Mouse (Mus musculus) neural tube, embryonic 11.5 days (tissue): Measurements from ENCODE around the gene Rae1. TPM values are rescaled to one million over a fixed set of nuclear protein-coding genes. Genes with fewer than 3 reads are reported as not detected.

ENCODE experiments used
- ATAC-seq: fragments of 200-750 bp; cut with Nextera tagmentation; 2 replicates; pipeline ENCODE4 v1.8.0; 2017; ENCODE audit warnings: moderate number of reproducible peaks, mild to moderate bottlenecking, moderate TSS enrichment, moderate library complexity; ENCODE audit not compliant: insufficient read depth, low FRiP score, low TSS enrichment
- DNase-seq: peaks from one replicate; pipeline ENCODE4 v3.0.0-alpha.2; 2015; ENCODE audit warnings: low spot score
- H3K27ac ChIP-seq: fragments of 300-500 bp; sonication (generic); 2 replicates; pipeline ENCODE4 v1.5.1; 2014; ENCODE audit warnings: low read depth, mild to moderate bottlenecking, low read length
- H3K27me3 ChIP-seq: fragments of 300-500 bp; sonication (generic); 2 replicates; pipeline ENCODE4 v1.6.1; 2014; ENCODE audit warnings: mild to moderate bottlenecking, low read length, mixed read lengths; ENCODE audit not compliant: control insufficient read depth, insufficient read depth
- H3K36me3 ChIP-seq: fragments of 300-500 bp; sonication (generic); 2 replicates; pipeline ENCODE4 v1.6.1; 2014; ENCODE audit warnings: mild to moderate bottlenecking, low read length, moderate library complexity, mixed read lengths; ENCODE audit not compliant: control insufficient read depth, insufficient read depth
- H3K4me1 ChIP-seq: fragments of 300-500 bp; sonication (generic); 2 replicates; pipeline ENCODE4 v1.6.1; 2014; ENCODE audit warnings: low read length, mixed read lengths; ENCODE audit not compliant: control insufficient read depth, insufficient read depth
- H3K4me2 ChIP-seq: fragments of 300-500 bp; sonication (generic); 2 replicates; pipeline ENCODE4 v1.6.1; 2014; ENCODE audit warnings: low read depth, mild to moderate bottlenecking, moderate library complexity
- H3K4me3 ChIP-seq: fragments of 300-500 bp; sonication (generic); 2 replicates; pipeline ENCODE4 v1.5.1; 2014; ENCODE audit warnings: low read depth, low read length
- H3K9ac ChIP-seq: fragments of 300-500 bp; sonication (generic); 2 replicates; pipeline ENCODE4 v1.6.1; 2014; ENCODE audit warnings: mild to moderate bottlenecking, low read length
- H3K9me3 ChIP-seq: fragments of 300-500 bp; sonication (generic); 2 replicates; pipeline ENCODE4 v1.6.1; 2016; ENCODE audit warnings: low read length; ENCODE audit not compliant: control insufficient read depth
- WGBS: fragments of 180-500 bp; shearing (Covaris S2); extraction: QIAGEN DNeasy Blood & Tissue Kit; methylation state at CpG from one replicate; pipeline ENCODE4 v1.1.7; 2014; 5-methylcytosine and 5-hydroxymethylcytosine counted together
- polyA plus RNA-seq: library from polyadenylated mRNA; unstranded; fragments of >200 nt; fragmentation: Nextera tagmentation; extraction: Ambion mirVana; gene quantifications from 2 replicates; pipeline ENCODE4 v1.2.1, GENCODE M21; 2014

The Rae1 gene
- polyA plus RNA-seq, 1 experiment from 2014 or later = 137 TPM

GRCm38 (mm10) chr2:173044198-173044970, 44.5 kb downstream of the Rae1 start:
- DNase-seq (no peak), ATAC-seq (no peak)
- H3K9me3 ChIP-seq = no peaks in the 10 kb centered on the region
- H3K27me3 ChIP-seq = no peaks in the 10 kb centered on the region
- no peaks in the 10 kb centered on the region for H3K4me1 ChIP-seq
- H3K36me3 ChIP-seq = no peaks in the 10 kb centered on the region
- no peak overlapping the region for H3K4me2 ChIP-seq
- WGBS = 79% methylated on average over 18 of the region's 18 CpGs
- no peak overlapping the region for H3K4me3 ChIP-seq
- H3K9ac ChIP-seq = no peak overlapping the region
- no peak overlapping the region for H3K27ac ChIP-seq

DNA sequence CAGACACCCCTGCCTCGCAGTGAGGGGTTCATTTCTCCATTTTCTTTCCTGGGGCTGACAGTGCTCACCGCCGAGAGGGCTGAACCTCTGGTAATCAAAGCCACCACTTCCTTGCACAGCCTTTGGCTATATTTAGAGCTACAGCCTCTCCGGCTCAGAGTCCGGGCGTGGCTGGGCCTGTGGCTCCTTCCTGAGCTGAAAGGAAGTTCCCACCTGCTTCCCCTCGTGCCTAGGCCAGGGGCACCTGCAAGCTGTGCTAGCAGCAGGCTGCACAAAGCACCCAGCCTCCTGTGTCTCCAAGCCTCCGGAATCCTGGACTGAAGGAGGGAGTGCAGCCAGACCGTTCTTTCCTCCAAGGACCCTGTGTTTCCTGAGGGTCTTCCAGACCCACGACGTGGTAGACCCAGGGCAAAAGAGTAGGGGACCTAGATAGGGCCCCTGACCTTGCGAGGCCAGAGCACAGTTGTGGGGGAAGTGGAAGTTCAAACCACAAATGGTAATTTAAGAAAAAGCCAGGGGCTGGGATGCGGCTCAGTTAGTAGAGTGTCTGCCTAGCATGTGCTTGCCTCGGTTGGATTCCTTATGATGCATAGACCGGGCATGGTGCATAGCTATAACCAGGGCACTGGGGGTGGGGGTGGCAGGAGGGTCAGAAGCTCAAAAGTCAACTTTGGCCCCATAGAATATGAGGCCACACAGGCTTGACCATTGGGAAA, 46.8 kb downstream of the Rae1 start:
- Histone ChIP-seq H3K4me2 (no peak overlapping the region), H3K4me3 (no peak overlapping the region), H3K27me3 (no peaks in the 10 kb centered on the region), H3K4me1 (no peaks in the 10 kb centered on the region), H3K9ac (no peak overlapping the region), H3K27ac (no peak overlapping the region), H3K36me3 (no peaks in the 10 kb centered on the region), H3K9me3 (no peaks in the 10 kb centered on the region)
- ATAC-seq (no peak), DNase-seq (no peak)
- 79% methylated on average over 15 of the region's 15 CpGs for WGBS

GRCm38 (mm10) chr2:173047471-173047870, 47.6 kb downstream of the Rae1 start:
- Histone ChIP-seq H3K4me2 (no peak overlapping the region), H3K4me3 (no peak overlapping the region), H3K9me3 (no peaks in the 10 kb centered on the region), H3K36me3 (no peaks in the 10 kb centered on the region), H3K27ac (no peak overlapping the region), H3K9ac (no peak overlapping the region), H3K4me1 (no peaks in the 10 kb centered on the region), H3K27me3 (no peaks in the 10 kb centered on the region)
- 61% methylated on average over 5 of the region's 5 CpGs for WGBS
- DNase-seq (no peak), ATAC-seq (no peak)

GRCm38 (mm10) chr2:173048041-173048745, 48.3 kb downstream of the Rae1 start:
- no peak overlapping the region for H3K4me2 ChIP-seq
- no peak for ATAC-seq
- DNase-seq = no peak
- 63% methylated on average over 17 of the region's 17 CpGs for WGBS
- H3K9me3 ChIP-seq = no peaks in the 10 kb centered on the region
- no peaks in the 10 kb centered on the region for H3K27me3 ChIP-seq
- H3K27ac ChIP-seq = no peak overlapping the region
- H3K9ac ChIP-seq = no peak overlapping the region
- no peaks in the 10 kb centered on the region for H3K36me3 ChIP-seq
- no peak overlapping the region for H3K4me3 ChIP-seq
- H3K4me1 ChIP-seq = no peaks in the 10 kb centered on the region

DNA sequence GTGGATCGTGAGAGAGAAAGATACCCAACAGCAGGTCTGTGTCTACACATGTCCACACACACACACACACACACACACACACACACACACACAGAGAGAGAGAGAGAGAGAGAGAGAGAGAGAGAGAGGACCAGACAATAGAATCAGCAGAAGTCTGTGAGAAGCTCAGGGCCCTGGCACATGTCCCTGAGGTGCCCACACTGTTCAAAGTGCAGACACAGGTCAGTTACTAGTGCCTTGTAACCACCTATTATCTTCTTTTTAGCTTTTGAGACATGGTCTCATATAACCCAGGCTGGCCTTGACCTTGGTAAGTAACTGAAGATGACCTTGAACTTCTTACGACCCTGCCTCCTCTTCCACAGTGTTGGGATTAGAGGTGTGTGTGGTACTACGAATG, 49.3 kb downstream of the Rae1 start:
- H3K4me3 ChIP-seq = no peak overlapping the region
- no peaks in the 10 kb centered on the region for H3K9me3 ChIP-seq
- H3K27ac ChIP-seq = no peak overlapping the region
- H3K9ac ChIP-seq = no peak overlapping the region
- H3K4me2 ChIP-seq = no peak overlapping the region
- 82% methylated on average over 3 of the region's 3 CpGs for WGBS
- ATAC-seq (no peak), DNase-seq (no peak)
- H3K27me3 ChIP-seq = no peaks in the 10 kb centered on the region
- H3K4me1 ChIP-seq = no peaks in the 10 kb centered on the region
- H3K36me3 ChIP-seq = no peaks in the 10 kb centered on the region

DNA sequence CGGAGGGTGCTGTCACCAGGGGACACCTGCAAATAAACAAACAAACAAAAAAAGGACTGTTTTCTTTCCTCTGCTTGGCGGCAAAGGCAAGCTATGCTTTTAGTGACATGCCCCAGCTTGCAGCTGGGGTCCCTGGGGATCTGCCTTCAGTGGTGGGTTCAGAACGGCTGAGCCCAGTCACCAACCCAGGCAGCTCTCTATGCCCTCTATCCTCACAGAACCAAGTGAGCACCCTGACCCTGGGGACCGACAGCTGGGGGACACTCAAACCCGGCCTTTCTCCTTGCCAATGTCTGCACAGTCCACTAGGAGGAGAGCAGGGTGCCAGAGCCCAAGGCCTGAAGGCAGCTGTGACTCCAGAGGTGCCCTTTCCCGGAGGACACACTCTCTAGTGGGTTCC, 49.9 kb downstream of the Rae1 start:
- Histone ChIP-seq H3K9me3 (no peaks in the 10 kb centered on the region), H3K4me3 (no peak overlapping the region), H3K9ac (no peak overlapping the region), H3K27me3 (no peaks in the 10 kb centered on the region), H3K36me3 (no peaks in the 10 kb centered on the region), H3K4me1 (no peaks in the 10 kb centered on the region), H3K27ac (no peak overlapping the region), H3K4me2 (no peak overlapping the region)
- DNase-seq (no peak), ATAC-seq (no peak)
- WGBS = 45% methylated on average over 6 of the region's 6 CpGs

GRCm38 (mm10) chr2:173050604-173051382, 50.9 kb downstream of the Rae1 start:
- H3K4me1 ChIP-seq = no peaks in the 10 kb centered on the region
- ATAC-seq (no peak), DNase-seq (peak; percentile 10)
- 40% methylated on average over 8 of the region's 8 CpGs for WGBS
- no peak overlapping the region for H3K4me3 ChIP-seq
- H3K9ac ChIP-seq = no peak overlapping the region
- H3K36me3 ChIP-seq = no peaks in the 10 kb centered on the region
- H3K27ac ChIP-seq = no peak overlapping the region
- no peaks in the 10 kb centered on the region for H3K27me3 ChIP-seq
- H3K9me3 ChIP-seq = no peaks in the 10 kb centered on the region
- no peak overlapping the region for H3K4me2 ChIP-seq

GRCm38 (mm10) chr2:173052881-173053280, 53.0 kb downstream of the Rae1 start:
- Histone ChIP-seq H3K27ac (no peak overlapping the region), H3K4me3 (no peak overlapping the region), H3K4me2 (no peak overlapping the region), H3K27me3 (no peaks in the 10 kb centered on the region), H3K9ac (no peak overlapping the region), H3K36me3 (no peaks in the 10 kb centered on the region), H3K9me3 (no peaks in the 10 kb centered on the region), H3K4me1 (no peaks in the 10 kb centered on the region)
- WGBS = over 99% methylated on average over 8 of the region's 8 CpGs
- DNase-seq (peak; percentile 8), ATAC-seq (no peak)
